Mouse (Mus musculus) kidney, postnatal 4 days (tissue): ENCODE measurements at regions not wholly inside any gene's neighbourhood (a gene's known extent, or its start where the extent isn't known, plus 50 kb on each side); places are given as distances from the start of the nearest gene placed in this dataset.

Experiments used
- DNase-seq, 2 experiments: peaks; one replicate each; pipeline ENCODE4 v3.0.0; 2021; ENCODE audit warnings: mixed read lengths in 2 of 2

- no peak for DNase-seq
Measured at GRCm38 (mm10) chr8:66756639-66757038, 59.6 kb downstream of the Npy1r start.

- no peak for DNase-seq
Measured at GRCm38 (mm10) chr8:66757830-66758229, 60.8 kb downstream of the Npy1r start.

GRCm38 (mm10) chr8:66758519-66758918 lies 61.5 kb downstream of the Npy1r start:
- DNase-seq, result no peak

GRCm38 (mm10) chr8:66759716-66760115 lies 62.7 kb downstream of the Npy1r start:
- DNase-seq, result no peak

GRCm38 (mm10) chr8:66760958-66761583 lies 64.1 kb downstream of the Npy1r start:
- DNase-seq, result no peak

- no peak for DNase-seq
Measured at GRCm38 (mm10) chr8:66764992-66765528, 68.1 kb downstream of the Npy1r start.

GRCm38 (mm10) chr8:66768379-66768969 lies 71.5 kb downstream of the Npy1r start:
- DNase-seq, result no peak

- no peak for DNase-seq
Measured at GRCm38 (mm10) chr8:66771111-66771510, 74.1 kb downstream of the Npy1r start.

GRCm38 (mm10) chr8:66772653-66773052 lies 75.7 kb downstream of the Npy1r start:
- DNase-seq, result peak in 1 of 2 experiments; percentile 4

GRCm38 (mm10) chr8:66777115-66777877 lies 80.3 kb downstream of the Npy1r start:
- DNase-seq, result no peak

GRCm38 (mm10) chr8:66779622-66780021 lies 80.4 kb upstream of the Naf1 start:
- no peak for DNase-seq

GRCm38 (mm10) chr8:66782656-66783055 lies 77.4 kb upstream of the Naf1 start:
- DNase-seq, result no peak

- DNase-seq, result no peak
Measured at GRCm38 (mm10) chr8:66785996-66786395, 74.0 kb upstream of the Naf1 start.
